Mouse (Mus musculus) kidney, embryonic 16.5 days (tissue): ENCODE data around the gene Krtap28-13. TPM values are rescaled to one million over a fixed set of nuclear protein-coding genes. Genes with fewer than 3 reads are reported as not detected.

Experiments
- ATAC-seq: fragments of 200-750 bp; cut with Nextera tagmentation; 2 replicates; pipeline ENCODE4 v1.8.0; 2017; ENCODE audit warnings: moderate TSS enrichment; ENCODE audit not compliant: low FRiP score, low TSS enrichment
- H3K27ac ChIP-seq: fragments of 300-500 bp; sonication (generic); 2 replicates; pipeline ENCODE4 v1.5.1; 2014; ENCODE audit warnings: low read length
- H3K27me3 ChIP-seq: fragments of 300-500 bp; sonication (generic); 2 replicates; pipeline ENCODE4 v1.6.1; 2014; ENCODE audit warnings: low read length, control low read depth, mixed read lengths; ENCODE audit not compliant: insufficient read depth
- H3K36me3 ChIP-seq: fragments of 300-500 bp; sonication (generic); 2 replicates; pipeline ENCODE4 v1.6.1; 2014; ENCODE audit warnings: low read length, control low read depth, mixed read lengths; ENCODE audit not compliant: insufficient read depth
- H3K4me1 ChIP-seq: fragments of 300-500 bp; sonication (generic); 2 replicates; pipeline ENCODE4 v1.6.1; 2014; ENCODE audit warnings: low read length, control low read depth, mixed read lengths; ENCODE audit not compliant: insufficient read depth
- H3K4me2 ChIP-seq: fragments of 300-500 bp; sonication (generic); replicated peaks from 2 replicates; pipeline ENCODE4 v1.6.1; 2014; ENCODE audit warnings: low read depth, low read length
- H3K4me3 ChIP-seq: fragments of 300-500 bp; sonication (generic); 2 replicates; pipeline ENCODE4 v1.5.1; 2014; ENCODE audit warnings: mild to moderate bottlenecking, low read length
- H3K9ac ChIP-seq: fragments of 300-500 bp; sonication (generic); replicated peaks from 2 replicates; pipeline ENCODE4 v1.6.1; 2014; ENCODE audit warnings: low read length
- H3K9me3 ChIP-seq: fragments of 300-500 bp; sonication (generic); 2 replicates; pipeline ENCODE4 v1.6.1; 2016; ENCODE audit warnings: low read length, control low read depth
- polyA plus RNA-seq: library from polyadenylated mRNA; unstranded; fragments of >200 nt; fragmentation: Nextera tagmentation; extraction: Ambion mirVana; gene quantifications from 2 replicates; pipeline ENCODE4 v1.2.1, GENCODE M21; 2015

Krtap28-13 gene
- polyA plus RNA-seq, 1 experiment from 2014 or later: not detected

DNA sequence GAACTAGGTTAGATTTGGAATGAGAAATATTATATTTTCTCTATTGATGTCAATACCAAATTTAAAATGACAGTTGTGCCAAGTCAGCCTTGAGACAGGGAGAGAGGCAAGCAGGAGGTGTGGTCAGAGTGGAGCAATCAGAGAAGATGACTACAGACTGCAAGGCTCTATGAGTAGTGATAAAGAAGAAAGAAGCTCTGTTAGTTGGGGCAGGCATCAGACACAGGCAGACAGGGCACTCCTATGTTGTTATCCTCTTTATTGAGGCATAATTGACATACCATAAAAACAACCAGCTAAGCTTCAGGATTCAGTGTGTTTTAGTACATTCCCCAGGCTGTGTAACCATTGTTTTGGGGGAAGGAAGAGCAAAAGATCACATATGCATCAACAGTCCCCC, 50.3 kb downstream of the Krtap28-13 start:
- no peak overlapping the region for H3K27ac ChIP-seq

More for the DNA sequence above, 50.3 kb downstream of the Krtap28-13 start:
- no peak for ATAC-seq
- H3K27me3 ChIP-seq: no peaks in the 10 kb centered on the region
- no peaks in the 10 kb centered on the region for H3K4me1 ChIP-seq
- no peaks in the 10 kb centered on the region for H3K9me3 ChIP-seq
- no peak overlapping the region for H3K4me3 ChIP-seq
- H3K9ac ChIP-seq: no peak overlapping the region
- no peaks in the 10 kb centered on the region for H3K36me3 ChIP-seq
- no peak overlapping the region for H3K4me2 ChIP-seq

Other genes starting within 250 kb of the Krtap28-13 start
- 28.0 and 28.2 TPM in 2 replicates for gene Agfg1, start 221.4 kb upstream of the Krtap28-13 start, polyA plus RNA-seq
- gene A030005L19Rik, start 147.6 kb upstream of the Krtap28-13 start, polyA plus RNA-seq: not detected in 2 replicates
- not detected in 2 replicates for gene A030014E15Rik, start 136.0 kb upstream of the Krtap28-13 start, polyA plus RNA-seq
- not detected in 2 replicates for gene Gm6217, start 129.5 kb upstream of the Krtap28-13 start, polyA plus RNA-seq
- not detected in 2 replicates for gene A030003K21Rik, start 117.5 kb upstream of the Krtap28-13 start, polyA plus RNA-seq
- not detected in 2 replicates for gene Gm7544, start 104.9 kb upstream of the Krtap28-13 start, polyA plus RNA-seq
- not detected in 2 replicates for gene Gm47955, start 100.6 kb upstream of the Krtap28-13 start, polyA plus RNA-seq
- not detected in 2 replicates for gene Gm47959, start 60.4 kb upstream of the Krtap28-13 start, polyA plus RNA-seq
- gene Slc19a3, start 22.5 kb upstream of the Krtap28-13 start, polyA plus RNA-seq: 1.5 and 2.4 TPM in 2 replicates
- not detected in 2 replicates for gene Krtap28-10, start 18.4 kb upstream of the Krtap28-13 start, polyA plus RNA-seq
- not detected in 2 replicates for gene Gm47969, start 16.0 kb upstream of the Krtap28-13 start, polyA plus RNA-seq
- gene A030005K14Rik, start 1.6 kb upstream of the Krtap28-13 start, polyA plus RNA-seq: not detected in 2 replicates
- 0.63 and 0.92 TPM in 2 replicates for gene Ccl20, start 55.8 kb downstream of the Krtap28-13 start, polyA plus RNA-seq
- 0.18 and 0.44 TPM in 2 replicates for gene Daw1, start 98.8 kb downstream of the Krtap28-13 start, polyA plus RNA-seq